Mouse (Mus musculus): Measurements from ENCODE around the gene Il33. TPM values are rescaled to one million over a fixed set of nuclear protein-coding genes. Genes with fewer than 3 reads are reported as not detected.

Il33 gene
- polyA plus RNA-seq, 1 experiment from 2014 or later: 0.34 TPM

Other genes with a start within 250 kb of the Il33 start
- not detected in 2 replicates for gene Mlana, start 227.3 kb upstream of the Il33 start, polyA plus RNA-seq (2015; fragmentation: Nextera tagmentation; extraction: Ambion mirVana)
- 7.0 and 7.6 TPM in 2 replicates for gene 9930021J03Rik, start 119.1 kb upstream of the Il33 start, polyA plus RNA-seq (2015; fragmentation: Nextera tagmentation; extraction: Ambion mirVana)
- 35.8 and 37.0 TPM in 2 replicates for gene Ranbp6, start 112.1 kb upstream of the Il33 start, polyA plus RNA-seq (2015; fragmentation: Nextera tagmentation; extraction: Ambion mirVana)
- gene Trpd52l3, start 78.7 kb downstream of the Il33 start, polyA plus RNA-seq (2015; fragmentation: Nextera tagmentation; extraction: Ambion mirVana): not detected in 2 replicates
- gene Uhrf2, start 105.4 kb downstream of the Il33 start, polyA plus RNA-seq (2015; fragmentation: Nextera tagmentation; extraction: Ambion mirVana): 73.6 and 73.8 TPM in 2 replicates

Data from forebrain, embryonic 13.5 days (tissue).